Mouse (Mus musculus) stomach, embryonic 16.5 days (tissue): Measurements from ENCODE around the gene Ly6g6c. TPM values are rescaled to one million over a fixed set of nuclear protein-coding genes. Genes with fewer than 3 reads are reported as not detected.
A peak's percentile ranks its signal among the peaks of the same experiment; 100 is the strongest.

Source experiments
- ATAC-seq: fragments of 200-750 bp; cut with Nextera tagmentation; 2 replicates; pipeline ENCODE4 v1.8.0; 2017; ENCODE audit warnings: moderate number of reproducible peaks, moderate TSS enrichment; ENCODE audit not compliant: insufficient read depth, low FRiP score
- H3K27ac ChIP-seq: fragments of 300-500 bp; sonication (generic); 2 replicates; pipeline ENCODE4 v1.5.1; 2014; ENCODE audit warnings: low read length
- H3K27me3 ChIP-seq: fragments of 300-500 bp; sonication (generic); 2 replicates; pipeline ENCODE4 v1.6.1; 2014; ENCODE audit warnings: low read length, control low read depth, mixed read lengths; ENCODE audit not compliant: control insufficient read depth, insufficient read depth
- H3K36me3 ChIP-seq: fragments of 300-500 bp; sonication (generic); 2 replicates; pipeline ENCODE4 v1.6.1; 2014; ENCODE audit warnings: low read length; ENCODE audit not compliant: control insufficient read depth, insufficient read depth
- H3K4me1 ChIP-seq: fragments of 300-500 bp; sonication (generic); 2 replicates; pipeline ENCODE4 v1.6.1; 2014; ENCODE audit warnings: low read length, control low read depth, mixed read lengths; ENCODE audit not compliant: control insufficient read depth, insufficient read depth
- H3K4me2 ChIP-seq: fragments of 300-500 bp; sonication (generic); 2 replicates; pipeline ENCODE4 v1.6.1; 2014; ENCODE audit warnings: low read depth, low read length, mixed read lengths
- H3K4me3 ChIP-seq: fragments of 300-500 bp; sonication (generic); replicated peaks from 2 replicates; pipeline ENCODE4 v1.5.1; 2014; ENCODE audit warnings: mild to moderate bottlenecking, low read length
- H3K9ac ChIP-seq: fragments of 300-500 bp; sonication (generic); 2 replicates; pipeline ENCODE4 v1.6.1; 2014; ENCODE audit warnings: low read length
- H3K9me3 ChIP-seq: fragments of 300-500 bp; sonication (generic); replicated peaks from 2 replicates; pipeline ENCODE4 v1.6.1; 2016; ENCODE audit warnings: low read length, control low read depth; ENCODE audit not compliant: control insufficient read depth
- WGBS: fragments of 180-500 bp; shearing (Covaris S2); extraction: QIAGEN DNeasy Blood & Tissue Kit; methylation state at CpG from one replicate; pipeline ENCODE4 v1.1.7; 2014; 5-methylcytosine and 5-hydroxymethylcytosine counted together
- polyA plus RNA-seq: library from polyadenylated mRNA; unstranded; fragments of >200 nt; fragmentation: Nextera tagmentation; extraction: Ambion mirVana; gene quantifications from 2 replicates; pipeline ENCODE4 v1.2.1, GENCODE M21; 2015

The Ly6g6c gene
- polyA plus RNA-seq, 1 experiment from 2014 or later, result 50.6 TPM

DNA sequence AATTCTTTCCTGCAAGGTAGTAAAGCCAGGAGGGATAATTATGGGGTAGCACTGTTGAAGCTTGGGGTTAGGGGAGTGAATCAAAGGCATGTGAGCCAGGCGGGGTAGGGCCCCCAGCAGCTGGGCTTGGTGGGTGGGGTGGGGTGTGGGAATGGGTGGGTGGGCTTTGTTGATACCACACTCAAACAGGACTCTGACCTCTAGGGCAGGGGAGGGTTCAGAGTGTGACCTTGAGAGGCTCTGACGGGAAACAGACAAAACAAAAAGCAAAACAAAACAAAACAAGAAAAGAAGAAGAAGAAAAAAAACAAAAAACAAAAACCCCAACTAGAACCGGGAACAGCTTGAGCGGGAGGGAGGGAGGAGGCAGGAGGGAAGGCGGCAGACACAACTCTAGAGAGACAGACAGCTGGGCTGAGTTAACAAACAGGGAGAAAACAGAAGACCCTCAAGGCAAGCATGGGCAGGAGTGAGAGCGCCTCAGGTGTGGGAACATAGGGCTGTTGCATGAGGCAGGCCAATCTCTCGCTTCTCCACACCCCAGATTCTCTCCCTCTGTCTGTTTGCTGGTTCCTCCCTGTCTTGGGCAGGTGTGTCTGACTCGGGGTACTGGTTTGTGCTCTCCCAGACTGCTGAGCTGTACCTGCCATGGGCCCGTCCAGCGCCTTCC lies 11.5 kb downstream of the Ly6g6c start, which contains the start of gene Ly6g6e:
Gene Ly6g6e (plus strand): TSS at position 396 of the 670 bp plus-strand sequence.
- Histone ChIP-seq H3K9ac (peak within 1 kb of the TSS; percentile 69), H3K27ac (peak within 1 kb of the TSS; percentile 60), H3K4me1 (peaks cover 10% of the 10 kb centered on the region), H3K4me2 (peak within 1 kb of the TSS; percentile 40), H3K4me3 (peak within 1 kb of the TSS; percentile 39), H3K9me3 (no peaks in the 10 kb centered on the region), H3K27me3 (no peaks in the 10 kb centered on the region), H3K36me3 (no peaks in the 10 kb centered on the region)
- WGBS, result 30% methylated on average over 10 of the region's 10 CpGs
- 0 out of 2 replicates have a peak, but pooled peaks have one; percentile 16 for ATAC-seq

- no peaks in the 10 kb centered on the region for H3K9me3 ChIP-seq
- WGBS, result 55% methylated on average over 2 of the region's 2 CpGs
- H3K9ac ChIP-seq, result peak overlapping the region; percentile 69
- H3K4me1 ChIP-seq, result peaks cover 10% of the 10 kb centered on the region
- no peak; the same call in 1 of the 2 replicates for ATAC-seq
- peak overlapping the region; percentile 39 for H3K4me3 ChIP-seq
- H3K27me3 ChIP-seq, result no peaks in the 10 kb centered on the region
- H3K4me2 ChIP-seq, result peak overlapping the region; percentile 37
- no peaks in the 10 kb centered on the region for H3K36me3 ChIP-seq
- peak overlapping the region; percentile 60 for H3K27ac ChIP-seq
Observed at GRCm38 (mm10) chr17:35077285-35077684, 12.1 kb downstream of the Ly6g6c start.

GRCm38 (mm10) chr17:35077786-35078233 lies 12.6 kb downstream of the Ly6g6c start, which contains the start of gene Ly6g6d:
Gene Ly6g6d, minus strand, starts transcription at chr17:35078065.
- peak; percentile 56 for ATAC-seq
- Histone ChIP-seq H3K4me2 (peak within 1 kb of the TSS; percentile 37), H3K27me3 (no peaks in the 10 kb centered on the region), H3K36me3 (no peaks in the 10 kb centered on the region), H3K4me3 (peak within 1 kb of the TSS; percentile 39), H3K9me3 (no peaks in the 10 kb centered on the region), H3K4me1 (peaks cover 10% of the 10 kb centered on the region), H3K9ac (peak within 1 kb of the TSS; percentile 69), H3K27ac (peak within 1 kb of the TSS; percentile 60)
- 12% methylated on average over 14 of the region's 14 CpGs for WGBS

DNA sequence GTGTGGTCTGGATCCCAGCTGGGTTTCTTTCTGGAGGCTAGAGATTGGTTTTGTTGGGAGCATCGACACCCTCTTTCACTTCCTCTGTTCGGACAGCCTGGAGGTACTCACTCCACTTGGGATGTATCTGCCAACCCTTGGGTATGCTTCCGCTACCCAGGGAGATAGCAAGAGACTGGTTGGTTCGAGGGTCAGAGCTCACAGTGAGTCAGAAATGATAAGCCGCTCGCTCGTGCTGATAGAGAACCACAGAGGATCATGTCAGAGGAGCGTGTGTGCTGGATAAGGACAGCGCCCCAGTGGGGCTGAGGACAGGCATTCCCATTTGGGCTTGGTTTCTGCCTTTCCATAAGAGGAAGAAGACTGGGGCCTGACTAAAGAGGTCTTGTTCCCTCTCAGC lies 14.6 kb downstream of the Ly6g6c start:
- Histone ChIP-seq H3K27ac (no peak overlapping the region), H3K4me2 (0 out of 2 replicates have a peak overlapping the region, but pooled peaks have one; percentile 3), H3K27me3 (no peaks in the 10 kb centered on the region), H3K36me3 (no peaks in the 10 kb centered on the region), H3K4me3 (no peak overlapping the region), H3K9me3 (no peaks in the 10 kb centered on the region), H3K4me1 (peaks cover 10% of the 10 kb centered on the region), H3K9ac (peak overlapping the region; percentile 27; the same call in 1 of the 2 replicates)
- WGBS, result 42% methylated on average over 9 of the region's 9 CpGs
- ATAC-seq, result no peak

DNA sequence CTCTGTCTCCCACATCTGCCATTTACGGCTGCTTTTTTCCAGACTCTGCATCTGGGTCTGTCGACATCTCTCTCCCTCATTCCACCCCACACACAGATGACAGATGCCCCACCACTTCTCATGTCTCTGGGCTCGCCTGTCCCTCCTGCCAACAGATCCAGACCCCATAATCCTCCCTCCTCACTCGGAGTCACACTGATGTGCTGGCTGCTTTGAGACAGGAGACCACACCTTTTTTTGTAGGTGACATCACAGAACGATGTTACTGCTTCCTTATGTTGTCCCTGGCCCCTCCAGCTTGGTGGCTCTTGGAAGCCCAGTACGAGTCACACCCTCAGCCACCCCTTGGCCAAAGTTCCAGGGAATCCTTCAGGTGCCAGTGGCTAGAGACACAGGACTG lies 15.1 kb downstream of the Ly6g6c start:
- H3K4me3 ChIP-seq, result no peak overlapping the region
- no peak overlapping the region for H3K27ac ChIP-seq
- peaks cover 10% of the 10 kb centered on the region for H3K4me1 ChIP-seq
- WGBS, result 49% methylated on average over 6 of the region's 6 CpGs
- H3K4me2 ChIP-seq, result no peak overlapping the region
- ATAC-seq, result no peak
- H3K27me3 ChIP-seq, result no peaks in the 10 kb centered on the region
- no peaks in the 10 kb centered on the region for H3K9me3 ChIP-seq
- H3K9ac ChIP-seq, result 0 out of 2 replicates have a peak overlapping the region, but pooled peaks have one; percentile 27
- no peaks in the 10 kb centered on the region for H3K36me3 ChIP-seq

DNA sequence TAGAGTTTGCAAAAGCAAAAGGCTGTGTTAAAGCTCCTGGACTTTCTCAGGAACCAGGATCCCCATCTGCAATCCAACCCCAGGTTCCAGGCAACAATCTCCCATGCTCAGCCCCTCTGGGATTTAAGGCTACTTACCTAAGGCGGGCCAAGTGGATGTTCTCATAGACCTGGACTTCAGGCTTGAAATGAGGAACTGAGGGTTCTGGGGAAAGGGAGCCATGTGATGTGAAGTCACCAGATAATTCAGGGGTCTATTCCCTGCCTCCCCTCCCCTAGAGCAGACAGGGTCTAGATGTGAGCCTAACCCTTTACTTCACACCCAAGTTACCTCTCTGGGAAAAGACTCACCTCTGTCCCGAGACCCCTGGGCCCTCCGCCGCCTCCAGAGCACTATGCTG lies 15.5 kb downstream of the Ly6g6c start:
- Histone ChIP-seq H3K4me2 (no peak overlapping the region), H3K9ac (no peak overlapping the region), H3K4me1 (peaks cover 10% of the 10 kb centered on the region), H3K36me3 (no peaks in the 10 kb centered on the region), H3K27ac (no peak overlapping the region), H3K27me3 (no peaks in the 10 kb centered on the region), H3K9me3 (no peaks in the 10 kb centered on the region), H3K4me3 (no peak overlapping the region)
- 79% methylated on average over 4 of the region's 4 CpGs for WGBS
- no peak for ATAC-seq

GRCm38 (mm10) chr17:35082841-35083576 lies 17.8 kb downstream of the Ly6g6c start:
- no peaks in the 10 kb centered on the region for H3K9me3 ChIP-seq
- no peaks in the 10 kb centered on the region for H3K27me3 ChIP-seq
- H3K4me1 ChIP-seq, result peaks cover 6% of the 10 kb centered on the region
- ATAC-seq, result no peak
- no peak overlapping the region for H3K4me3 ChIP-seq
- H3K4me2 ChIP-seq, result no peak overlapping the region
- 87% methylated on average over 16 of the region's 16 CpGs for WGBS
- no peaks in the 10 kb centered on the region for H3K36me3 ChIP-seq
- H3K9ac ChIP-seq, result no peak overlapping the region
- H3K27ac ChIP-seq, result no peak overlapping the region

DNA sequence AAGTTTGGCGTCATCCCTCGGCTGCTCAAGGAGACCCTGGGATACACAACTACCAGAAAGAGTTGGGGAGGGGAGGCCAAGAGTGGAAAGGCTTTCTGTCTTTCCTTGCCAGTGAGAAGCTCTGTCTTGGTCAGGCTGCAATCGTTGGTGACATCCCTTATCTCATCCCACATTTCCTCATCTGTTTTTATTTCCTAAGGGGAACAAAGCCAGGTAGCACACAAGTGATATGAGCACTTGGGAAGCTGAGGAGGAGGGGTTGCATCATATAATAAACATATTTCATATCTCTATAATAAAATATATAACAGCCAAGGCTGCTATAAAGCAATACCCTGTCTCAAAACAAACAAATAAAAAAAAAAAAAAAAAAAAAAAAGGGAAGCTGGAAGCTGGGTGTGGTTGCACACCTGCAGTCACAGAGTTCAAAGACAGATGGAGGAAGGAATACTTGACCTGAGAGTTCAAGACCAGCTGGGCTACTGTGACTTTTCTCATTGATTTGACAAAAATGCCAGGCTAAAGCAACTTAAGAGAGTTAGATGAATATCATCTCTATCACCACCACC lies 18.8 kb downstream of the Ly6g6c start:
- H3K27ac ChIP-seq, result no peak overlapping the region
- H3K4me3 ChIP-seq, result no peak overlapping the region
- no peaks in the 10 kb centered on the region for H3K36me3 ChIP-seq
- H3K4me1 ChIP-seq, result peaks cover 6% of the 10 kb centered on the region
- no peak overlapping the region for H3K9ac ChIP-seq
- H3K27me3 ChIP-seq, result no peaks in the 10 kb centered on the region
- no peaks in the 10 kb centered on the region for H3K9me3 ChIP-seq
- H3K4me2 ChIP-seq, result no peak overlapping the region
- ATAC-seq, result no peak
- WGBS, result 68% methylated on average over 3 of the region's 3 CpGs
